Mouse (Mus musculus): ENCODE results near the gene Arhgef39.

DNA sequence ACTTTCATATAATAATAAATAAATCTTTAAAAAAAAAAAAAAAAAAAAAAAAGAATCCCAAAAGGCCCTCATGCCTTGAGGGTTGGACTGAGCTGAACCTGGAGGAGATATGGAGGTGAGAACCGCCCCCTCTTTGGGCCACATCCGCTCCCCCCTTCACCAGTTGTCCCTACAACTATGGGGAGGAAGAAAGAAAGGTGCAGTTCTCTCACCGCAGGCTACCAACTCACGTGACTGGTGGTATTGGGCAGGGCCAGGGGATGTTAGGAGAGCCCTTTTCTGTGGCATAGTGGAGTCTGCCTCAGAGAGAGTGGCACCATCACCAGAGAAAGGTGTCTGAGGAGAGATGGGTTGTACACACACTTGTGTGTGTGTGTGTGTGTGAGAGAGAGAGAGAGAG is 43.0 kb downstream of the Arhgef39 start:
- no peak for TF ChIP-seq POLR2A (IDR thresholded peaks at IDR 0.05; ENCODE audit: insufficient read depth, low read depth, low read length)
- TF ChIP-seq CTCF (IDR thresholded peaks at IDR 0.05; ENCODE audit: insufficient read depth, low read depth, low read length): no peak

Measured in olfactory bulb, adult 2 months (tissue).